Mouse (Mus musculus) mouse trophoblast stem cell (cell line): Measurements from ENCODE around the gene Nemf.
"Not testable (repeated sequence)": the region's sequence is repeated elsewhere in the genome, so short reads cannot be mapped to it uniquely, and the experiment has no call there.

Experiments
- in situ Hi-C, 2 experiments: fragments of 300-500 bp; cut with MseI, MboI; formaldehyde crosslinking; loops; 2 replicates in 1 of 2; 3 replicates in 1 of 2; pipeline ENCODE4 v1.15.1; 2025

Gene Nemf

GRCm38 (mm10) chr12:69356546-69357299 lies at the start of gene Nemf:
Gene Nemf, minus strand, starts transcription at chr12:69357165.
- in situ Hi-C loops: no loop called here

GRCm38 (mm10) chr12:69402594-69403167 lies 45.7 kb upstream of the Nemf start:
- in situ Hi-C loops: no loop called here

GRCm38 (mm10) chr12:69402100-69402499 lies 45.1 kb upstream of the Nemf start:
- in situ Hi-C loops: no loop called here

GRCm38 (mm10) chr12:69400871-69401286 lies 43.9 kb upstream of the Nemf start:
- in situ Hi-C loops: no loop called here

- in situ Hi-C loops: no loop called here
Measured at GRCm38 (mm10) chr12:69400367-69400766, 43.4 kb upstream of the Nemf start.

GRCm38 (mm10) chr12:69394456-69394855 lies 37.5 kb upstream of the Nemf start:
- in situ Hi-C loops: no loop called here

- in situ Hi-C loops: no loop called here
Measured at GRCm38 (mm10) chr12:69393076-69393475, 36.1 kb upstream of the Nemf start.

GRCm38 (mm10) chr12:69390000-69390698 lies 33.2 kb upstream of the Nemf start:
- in situ Hi-C loops: no loop called here

GRCm38 (mm10) chr12:69389273-69389938 lies 32.4 kb upstream of the Nemf start:
- in situ Hi-C loops: no loop called here

- in situ Hi-C loops: no loop called here
Measured at GRCm38 (mm10) chr12:69388321-69388869, 31.4 kb upstream of the Nemf start.

- in situ Hi-C loops: not testable (repeated sequence)
Measured at GRCm38 (mm10) chr12:69386281-69386732, 29.3 kb upstream of the Nemf start.

GRCm38 (mm10) chr12:69385542-69386280 lies 28.7 kb upstream of the Nemf start:
- in situ Hi-C loops: no loop called here

- in situ Hi-C loops: loop anchor here in 1 of 2 experiments (5.0 kb wide), 1 partner anchor 188 kb away; no protein-coding TSS in a partner anchor
Measured at GRCm38 (mm10) chr12:69384606-69385005, 27.6 kb upstream of the Nemf start.

- in situ Hi-C loops: loop anchor here in 1 of 2 experiments (5.0 kb wide), 1 partner anchor 189 kb away; no protein-coding TSS in a partner anchor
Measured at GRCm38 (mm10) chr12:69382880-69383279, 25.9 kb upstream of the Nemf start.

- in situ Hi-C loops: loop anchor here in 1 of 2 experiments (10.0 kb wide), 1 partner anchor 186 kb away; no protein-coding TSS in a partner anchor
Measured at GRCm38 (mm10) chr12:69378558-69379454, 21.8 kb upstream of the Nemf start.

- in situ Hi-C loops: loop anchor here in 1 of 2 experiments (10.0 kb wide), 1 partner anchor 187 kb away; no protein-coding TSS in a partner anchor
Measured at GRCm38 (mm10) chr12:69377636-69378035, 20.7 kb upstream of the Nemf start.

- in situ Hi-C loops: loop anchor here in 1 of 2 experiments (10.0 kb wide), 1 partner anchor 188 kb away; no protein-coding TSS in a partner anchor
Measured at GRCm38 (mm10) chr12:69377188-69377587, 20.2 kb upstream of the Nemf start.

- in situ Hi-C loops: loop anchor here in 1 of 2 experiments (10.0 kb wide), 1 partner anchor 189 kb away; no protein-coding TSS in a partner anchor
Measured at GRCm38 (mm10) chr12:69376132-69376531, 19.2 kb upstream of the Nemf start.
